Mouse (Mus musculus) heart, embryonic 14.5 days (tissue): ENCODE results near the gene Igflr1. TPM values are rescaled to one million over a fixed set of nuclear protein-coding genes. Genes with fewer than 3 reads are reported as not detected.

Source experiments
- ATAC-seq: fragments of 200-750 bp; cut with Nextera tagmentation; 2 replicates; pipeline ENCODE4 v1.8.0; 2017; ENCODE audit warnings: low read depth, moderate TSS enrichment; ENCODE audit not compliant: insufficient number of reproducible peaks, insufficient read depth, low FRiP score
- H3K27ac ChIP-seq, 2 experiments: fragments of 200-500 bp in 1 of 2; fragments of 300-500 bp in 1 of 2; sonication (generic) in 1 of 2; replicated peaks in 1 of 2; 2 replicates each; pipeline ENCODE4 v1.5.1; 2012 to 2014; ENCODE audit warnings: low read depth in 2 of 2, low read length in 2 of 2, control low read depth in 1 of 2, mild to moderate bottlenecking in 1 of 2, mixed read lengths in 1 of 2; ENCODE audit not compliant: control insufficient read depth in 1 of 2, insufficient read depth in 1 of 2
- H3K27me3 ChIP-seq: fragments of 300-500 bp; sonication (generic); 2 replicates; pipeline ENCODE4 v1.6.1; 2014; ENCODE audit warnings: mild to moderate bottlenecking, low read length, control low read depth; ENCODE audit not compliant: control insufficient read depth, insufficient read depth
- H3K36me3 ChIP-seq: fragments of 300-500 bp; sonication (generic); 2 replicates; pipeline ENCODE4 v1.6.1; 2014; ENCODE audit warnings: mild to moderate bottlenecking, control low read depth, low read length, mixed read lengths; ENCODE audit not compliant: control insufficient read depth, insufficient read depth
- H3K4me1 ChIP-seq, 2 experiments: fragments of 200-500 bp in 1 of 2; fragments of 300-500 bp in 1 of 2; sonication (generic) in 1 of 2; 2 replicates each; pipeline ENCODE4 v1.6.1; 2012 to 2014; ENCODE audit warnings: low read length in 2 of 2, control low read depth in 1 of 2, mixed read lengths in 1 of 2; ENCODE audit not compliant: control insufficient read depth in 2 of 2, insufficient read depth in 2 of 2
- H3K4me2 ChIP-seq: fragments of 300-500 bp; sonication (generic); 2 replicates; pipeline ENCODE4 v1.6.1; 2014; ENCODE audit warnings: mild to moderate bottlenecking, low read length
- H3K4me3 ChIP-seq, 2 experiments: fragments of 200-500 bp in 1 of 2; fragments of 300-500 bp in 1 of 2; sonication (generic) in 1 of 2; 2 replicates each; pipeline ENCODE4 v1.5.1; 2012 to 2014; ENCODE audit warnings: low read length in 2 of 2, mild to moderate bottlenecking in 2 of 2, control low read depth in 1 of 2, low read depth in 1 of 2, moderate library complexity in 1 of 2; ENCODE audit not compliant: control insufficient read depth in 1 of 2, insufficient read depth in 1 of 2
- H3K9ac ChIP-seq: fragments of 300-500 bp; sonication (generic); 2 replicates; pipeline ENCODE4 v1.6.1; 2014; ENCODE audit warnings: mild to moderate bottlenecking, low read length
- H3K9me3 ChIP-seq: fragments of 300-500 bp; sonication (generic); 2 replicates; pipeline ENCODE4 v1.6.1; 2016; ENCODE audit warnings: low read length, control low read depth; ENCODE audit not compliant: control insufficient read depth
- WGBS: fragments of 180-500 bp; shearing (Covaris S2); extraction: QIAGEN DNeasy Blood & Tissue Kit; methylation state at CpG from one replicate; pipeline ENCODE4 v1.1.7; 2014; 5-methylcytosine and 5-hydroxymethylcytosine counted together
- polyA plus RNA-seq: library from polyadenylated mRNA; unstranded; fragments of >200 nt; fragmentation: Nextera tagmentation; extraction: Ambion mirVana; gene quantifications from 2 replicates; pipeline ENCODE4 v1.2.1, GENCODE M21; 2014

Igflr1 gene
- polyA plus RNA-seq = 2.4 and 2.7 TPM in 2 replicates

- Histone ChIP-seq H3K27ac (no peak within 1 kb of the TSS), H3K4me3 (no peak within 1 kb of the TSS), H3K9ac (no peak within 1 kb of the TSS), H3K4me2 (no peak within 1 kb of the TSS), H3K4me1 (peaks cover 2 to 3% of the 10 kb centered on the region in 2 experiments; a peak in 2 of 4 replicates), H3K27me3 (no peaks in the 10 kb centered on the region), H3K9me3 (no peaks in the 10 kb centered on the region), H3K36me3 (peaks cover 60% of the 10 kb centered on the region)
- WGBS = 89% methylated on average over 12 of the region's 12 CpGs
- no peak for ATAC-seq
Measured at GRCm38 (mm10) chr7:30564970-30565571, at the start of gene Igflr1. TSS of gene Igflr1 (plus strand) at chr7:30565427.

- 36% methylated on average over 8 of the region's 8 CpGs for WGBS
- Histone ChIP-seq H3K9ac (no peak overlapping the region), H3K4me3 (no peak overlapping the region), H3K36me3 (no peaks in the 10 kb centered on the region), H3K4me2 (no peak overlapping the region), H3K4me1 (no peaks in the 10 kb centered on the region), H3K27ac (no peak overlapping the region), H3K27me3 (peaks cover 14% of the 10 kb centered on the region; the same call in 1 of the 2 replicates), H3K9me3 (no peaks in the 10 kb centered on the region)
- ATAC-seq = no peak
Measured at GRCm38 (mm10) chr7:30518325-30518724, 46.9 kb upstream of the Igflr1 start.

DNA sequence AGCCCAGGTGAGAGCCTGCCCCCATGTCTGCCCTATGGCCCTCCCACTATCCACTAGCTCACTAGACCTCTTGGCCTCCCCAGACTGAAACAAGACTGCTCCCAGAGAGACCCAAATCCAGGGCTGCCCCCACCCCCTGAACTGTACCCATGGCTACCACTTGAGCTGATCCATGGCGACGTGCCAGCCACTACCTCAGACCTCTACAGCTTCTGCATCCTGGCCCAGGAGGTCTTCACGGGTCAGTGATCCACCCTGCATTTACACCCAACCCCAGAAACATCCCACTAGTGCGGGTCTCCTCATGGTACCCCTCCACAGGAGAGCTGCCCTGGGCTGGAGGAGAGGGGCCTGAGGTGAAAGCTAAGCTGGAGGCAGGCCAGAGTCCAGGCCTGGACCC lies 44.8 kb upstream of the Igflr1 start:
- peaks cover 3% of the 10 kb centered on the region; the same call in 1 of the 2 replicates for H3K27me3 ChIP-seq

GRCm38 (mm10) chr7:30520856-30521255 lies 44.4 kb upstream of the Igflr1 start:
- no peak overlapping the region for H3K4me2 ChIP-seq
- WGBS = 77% methylated on average over 5 of the region's 5 CpGs
- no peaks in the 10 kb centered on the region for H3K9me3 ChIP-seq
- no peak overlapping the region for H3K4me3 ChIP-seq
- H3K4me1 ChIP-seq = no peaks in the 10 kb centered on the region
- no peak for ATAC-seq
- no peak overlapping the region for H3K9ac ChIP-seq
- peaks cover 24% of the 10 kb centered on the region for H3K36me3 ChIP-seq
- H3K27me3 ChIP-seq = no peaks in the 10 kb centered on the region; the same call in 1 of the 2 replicates
- no peak overlapping the region for H3K27ac ChIP-seq

More for the DNA sequence above, 44.8 kb upstream of the Igflr1 start:
- 75% methylated on average over 4 of the region's 4 CpGs for WGBS
- Histone ChIP-seq H3K9me3 (no peaks in the 10 kb centered on the region), H3K9ac (no peak overlapping the region), H3K4me3 (no peak overlapping the region), H3K4me1 (no peaks in the 10 kb centered on the region), H3K27ac (no peak overlapping the region), H3K36me3 (peaks cover 19% of the 10 kb centered on the region), H3K4me2 (no peak overlapping the region)
- ATAC-seq = no peak

- Histone ChIP-seq H3K9me3 (no peaks in the 10 kb centered on the region), H3K36me3 (peaks cover 43% of the 10 kb centered on the region), H3K27me3 (peaks cover under 1% of the 10 kb centered on the region; the same call in 1 of the 2 replicates), H3K9ac (no peak overlapping the region), H3K27ac (no peak overlapping the region), H3K4me2 (no peak overlapping the region), H3K4me3 (no peak overlapping the region), H3K4me1 (no peaks in the 10 kb centered on the region)
- WGBS = 87% methylated on average over 10 of the region's 10 CpGs
- ATAC-seq = no peak
Measured at GRCm38 (mm10) chr7:30522871-30523270, 42.4 kb upstream of the Igflr1 start.

DNA sequence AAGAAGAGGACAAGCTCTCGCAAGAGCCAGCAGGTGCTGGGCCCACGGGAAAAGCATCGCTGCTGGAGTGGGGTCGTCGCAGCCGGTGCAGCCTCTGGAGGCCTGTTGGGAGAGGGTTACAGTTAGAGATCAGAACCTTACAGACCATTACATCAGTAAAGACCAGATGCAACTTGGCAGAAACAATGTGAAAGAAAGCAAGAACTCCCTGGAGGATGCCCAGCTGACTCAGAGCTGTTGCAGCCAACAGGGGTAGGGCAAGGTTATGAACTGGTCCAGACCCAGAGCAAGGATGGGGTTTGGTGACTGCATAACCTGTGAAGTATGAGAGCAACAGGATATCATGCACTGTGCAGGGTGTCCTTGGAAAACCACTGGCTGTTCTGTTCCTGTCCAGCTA lies 40.7 kb upstream of the Igflr1 start:
- Histone ChIP-seq H3K27me3 (0 out of 2 replicates have a peak, but pooled peaks cover 3% of the 10 kb centered on the region), H3K36me3 (peaks cover 59% of the 10 kb centered on the region)
- no peak for ATAC-seq

DNA sequence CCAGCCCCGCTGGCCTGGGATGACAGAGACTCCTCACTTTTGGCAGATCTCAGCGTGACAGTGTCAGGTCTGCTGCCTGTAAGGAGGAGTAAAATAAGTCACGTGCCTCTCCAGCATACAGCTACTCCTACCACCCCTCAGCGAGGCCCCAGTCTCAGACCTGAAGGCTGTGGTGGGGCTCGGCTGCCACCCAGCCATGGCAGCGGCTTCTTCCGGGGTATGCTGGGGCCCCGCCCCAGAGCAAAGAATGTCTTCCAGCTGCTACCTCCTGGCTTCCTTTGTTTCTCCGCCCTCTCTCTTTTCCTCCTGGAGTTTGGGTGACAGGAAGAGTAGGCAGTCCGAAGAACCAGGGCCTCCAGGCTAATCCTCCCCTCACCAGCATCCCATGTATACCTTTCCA lies 39.3 kb upstream of the Igflr1 start:
- no peak overlapping the region for H3K4me2 ChIP-seq
- ATAC-seq = no peak

More for the DNA sequence above, 40.7 kb upstream of the Igflr1 start:
- 81% methylated on average over 6 of the region's 6 CpGs for WGBS
- Histone ChIP-seq H3K4me1 (no peaks in the 10 kb centered on the region), H3K9me3 (no peaks in the 10 kb centered on the region), H3K9ac (no peak overlapping the region), H3K4me3 (no peak overlapping the region), H3K4me2 (no peak overlapping the region), H3K27ac (no peak overlapping the region)

GRCm38 (mm10) chr7:30526399-30526798 lies 38.8 kb upstream of the Igflr1 start:
- no peak overlapping the region for H3K4me3 ChIP-seq
- no peaks in the 10 kb centered on the region for H3K4me1 ChIP-seq
- WGBS = 29% methylated on average over 17 of the region's 17 CpGs
- H3K9ac ChIP-seq = no peak overlapping the region
- H3K27ac ChIP-seq = no peak overlapping the region
- ATAC-seq = no peak
- H3K9me3 ChIP-seq = no peaks in the 10 kb centered on the region
- peaks cover 78% of the 10 kb centered on the region for H3K36me3 ChIP-seq
- no peak overlapping the region for H3K4me2 ChIP-seq
- 0 out of 2 replicates have a peak, but pooled peaks cover 3% of the 10 kb centered on the region for H3K27me3 ChIP-seq

More for the DNA sequence above, 39.3 kb upstream of the Igflr1 start:
- Histone ChIP-seq H3K27me3 (0 out of 2 replicates have a peak, but pooled peaks cover 3% of the 10 kb centered on the region), H3K4me3 (no peak overlapping the region), H3K27ac (no peak overlapping the region), H3K9ac (no peak overlapping the region), H3K36me3 (peaks cover 74% of the 10 kb centered on the region), H3K4me1 (no peaks in the 10 kb centered on the region), H3K9me3 (no peaks in the 10 kb centered on the region)
- WGBS = 47% methylated on average over 10 of the region's 10 CpGs
